Mouse (Mus musculus) megakaryocyte, embryonic 14.5 days (primary cell): ENCODE measurements around the gene Ly6f. TPM values are rescaled to one million over a fixed set of nuclear protein-coding genes. Genes with fewer than 3 reads are reported as not detected.

Experiments
- H3K27me3 ChIP-seq: replicated peaks from 2 replicates; pipeline ENCODE3; 2012; ENCODE audit warnings: inconsistent platforms
- H3K36me3 ChIP-seq: replicated peaks from 2 replicates; pipeline ENCODE3; 2012; ENCODE audit warnings: low read length, inconsistent platforms, mixed read lengths
- H3K4me1 ChIP-seq: 2 replicates; pipeline ENCODE4 v1.6.1; 2012; ENCODE audit warnings: inconsistent platforms
- H3K4me3 ChIP-seq: replicated peaks from 2 replicates; pipeline ENCODE3; 2012; ENCODE audit warnings: moderate library complexity, mild to moderate bottlenecking, inconsistent platforms
- H3K9me3 ChIP-seq: 2 replicates; pipeline ENCODE4 v1.6.1; 2012; ENCODE audit warnings: inconsistent platforms
- FLI1 ChIP-seq: IDR thresholded peaks from 2 replicates; pipeline ENCODE4 v1.6.1; 2012; ENCODE audit warnings: low read length, inconsistent platforms, mixed read lengths
- GATA1 ChIP-seq: IDR thresholded peaks from 3 replicates; pipeline ENCODE4 v1.6.1; 2012; ENCODE audit warnings: mixed read lengths, low read length, inconsistent platforms, borderline replicate concordance
- polyA plus RNA-seq: library from polyadenylated mRNA; stranded (reverse); fragments of >175 nt; gene quantifications from 2 replicates; pipeline ENCODE4 v1.2.3, GENCODE M21; 2012; ENCODE audit warnings: low replicate concordance; ENCODE audit not compliant: insufficient read depth

Gene Ly6f
- not detected in 2 replicates for polyA plus RNA-seq

DNA sequence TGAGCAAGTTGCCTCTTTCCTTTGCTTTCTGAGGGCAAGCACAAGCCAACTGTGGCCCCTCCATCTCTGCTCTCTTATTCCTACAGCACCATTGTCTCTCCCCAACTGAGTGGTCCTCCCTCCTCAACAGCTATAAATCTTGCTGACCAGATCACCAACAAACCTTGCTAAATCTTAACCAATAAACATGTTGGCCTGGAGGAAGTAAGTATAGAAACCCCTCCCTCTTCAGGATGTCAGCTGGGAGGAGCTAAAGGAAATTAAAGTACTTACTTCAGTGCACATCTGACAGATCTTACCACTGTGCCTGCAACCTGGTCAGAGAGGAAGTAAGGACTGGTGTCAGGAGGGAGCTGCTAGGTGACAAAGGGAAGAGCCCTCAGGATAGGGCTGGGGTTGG lies at the start of gene Ly6f:
Gene Ly6f (plus strand): TSS at position 301 of the 400 bp plus-strand sequence.
- no peak for TF ChIP-seq GATA1
- no peak for TF ChIP-seq FLI1

DNA sequence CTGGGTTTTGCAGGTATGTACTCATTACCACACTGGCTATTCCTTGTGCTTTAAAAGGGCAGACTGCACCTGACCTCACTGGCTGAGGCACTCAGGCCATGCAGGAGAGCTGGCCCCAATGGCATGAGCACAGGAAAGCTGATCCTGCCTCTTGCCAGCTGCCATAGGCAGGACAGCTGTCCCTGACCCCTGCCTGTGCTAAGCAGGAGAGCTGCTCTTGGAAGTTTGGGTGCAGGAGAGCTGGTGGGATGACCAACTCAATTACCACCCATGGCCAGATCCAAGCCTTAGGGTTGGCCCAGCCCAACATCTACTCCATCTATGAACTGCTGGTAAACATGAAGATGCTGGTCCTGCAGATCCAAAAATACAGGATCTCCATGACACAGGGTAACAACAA lies 46.3 kb upstream of the Ly6f start:
- H3K9me3 ChIP-seq = peaks cover 4% of the 10 kb centered on the region; the same call in 1 of the 2 replicates
- no peak overlapping the region for H3K4me3 ChIP-seq
- TF ChIP-seq GATA1 (no peak), FLI1 (no peak)
- H3K27me3 ChIP-seq = peaks cover 2% of the 10 kb centered on the region
- no peaks in the 10 kb centered on the region for H3K4me1 ChIP-seq
- H3K36me3 ChIP-seq = no peaks in the 10 kb centered on the region

More for the DNA sequence above, at the start of gene Ly6f:
- Histone ChIP-seq H3K4me1 (peaks cover 16% of the 10 kb centered on the region), H3K4me3 (no peak within 1 kb of the TSS), H3K9me3 (no peaks in the 10 kb centered on the region), H3K36me3 (no peaks in the 10 kb centered on the region), H3K27me3 (peaks cover 2% of the 10 kb centered on the region)

- no peaks in the 10 kb centered on the region for H3K9me3 ChIP-seq
- no peaks in the 10 kb centered on the region for H3K36me3 ChIP-seq
- no peaks in the 10 kb centered on the region for H3K4me1 ChIP-seq
- no peak for TF ChIP-seq GATA1
- no peak for TF ChIP-seq FLI1
- peaks cover 1% of the 10 kb centered on the region for H3K27me3 ChIP-seq
- no peak overlapping the region for H3K4me3 ChIP-seq
Observed at GRCm38 (mm10) chr15:75237736-75238288, 30.4 kb upstream of the Ly6f start.

DNA sequence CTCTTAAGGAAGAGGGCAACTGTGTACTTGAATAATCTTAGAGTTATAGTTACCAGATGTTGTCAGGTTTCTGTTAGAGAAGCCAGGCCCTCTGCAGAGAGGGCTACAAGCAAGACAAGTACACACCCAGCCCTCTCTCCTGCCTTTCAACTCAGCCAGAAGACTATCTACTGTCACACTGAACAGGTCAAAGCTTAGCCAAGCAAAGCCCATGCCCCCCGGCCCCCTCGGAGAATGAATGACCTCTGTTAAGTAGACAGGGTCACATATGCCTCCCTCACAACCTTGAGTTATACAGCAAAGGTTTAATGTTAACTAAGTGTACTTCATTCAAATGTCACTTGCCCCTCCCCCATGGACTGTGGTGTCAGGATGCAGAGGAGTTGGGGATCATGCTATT lies 27.7 kb upstream of the Ly6f start:
- Histone ChIP-seq H3K27me3 (no peaks in the 10 kb centered on the region), H3K9me3 (no peaks in the 10 kb centered on the region), H3K36me3 (no peaks in the 10 kb centered on the region), H3K4me1 (no peaks in the 10 kb centered on the region), H3K4me3 (no peak overlapping the region)
- TF ChIP-seq GATA1 (no peak), FLI1 (no peak)

GRCm38 (mm10) chr15:75242756-75243640 lies 25.2 kb upstream of the Ly6f start:
- Histone ChIP-seq H3K27me3 (no peaks in the 10 kb centered on the region), H3K4me1 (no peaks in the 10 kb centered on the region), H3K4me3 (no peak overlapping the region), H3K36me3 (no peaks in the 10 kb centered on the region), H3K9me3 (no peaks in the 10 kb centered on the region)
- TF ChIP-seq FLI1 (no peak), GATA1 (no peak)

DNA sequence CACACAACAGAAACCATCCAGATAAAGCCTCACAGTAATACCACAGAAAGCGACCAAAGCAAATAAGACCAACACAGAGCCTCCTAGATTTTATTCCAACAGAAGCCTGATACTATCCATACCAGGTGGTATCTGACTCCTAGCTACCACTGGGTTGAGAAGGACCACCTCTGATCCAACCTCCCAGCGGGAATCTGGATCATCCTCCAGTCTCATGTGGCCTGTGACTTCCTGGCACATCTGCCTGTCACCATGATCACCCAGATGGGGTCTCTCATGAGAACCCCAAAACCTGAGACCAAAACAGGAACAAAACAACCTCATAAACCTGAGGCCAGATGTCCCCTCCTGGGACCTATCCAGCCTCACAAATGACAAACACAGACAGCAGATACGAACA lies 13.6 kb upstream of the Ly6f start:
- no peaks in the 10 kb centered on the region for H3K36me3 ChIP-seq
- no peaks in the 10 kb centered on the region for H3K4me1 ChIP-seq
- no peak overlapping the region for H3K4me3 ChIP-seq
- 0 out of 2 replicates have a peak, but pooled peaks cover 4% of the 10 kb centered on the region for H3K9me3 ChIP-seq
- TF ChIP-seq FLI1 (no peak), GATA1 (no peak)
- peaks cover 2% of the 10 kb centered on the region for H3K27me3 ChIP-seq

GRCm38 (mm10) chr15:75265863-75266262 lies 2.4 kb upstream of the Ly6f start:
- Histone ChIP-seq H3K9me3 (no peaks in the 10 kb centered on the region), H3K4me3 (no peak overlapping the region), H3K27me3 (peaks cover 2% of the 10 kb centered on the region), H3K4me1 (peaks cover 14% of the 10 kb centered on the region), H3K36me3 (no peaks in the 10 kb centered on the region)
- no peak for TF ChIP-seq GATA1
- no peak for TF ChIP-seq FLI1

- H3K9me3 ChIP-seq = no peaks in the 10 kb centered on the region
- H3K4me3 ChIP-seq = no peak overlapping the region
- no peaks in the 10 kb centered on the region for H3K36me3 ChIP-seq
- peaks cover 16% of the 10 kb centered on the region for H3K4me1 ChIP-seq
- peaks cover 2% of the 10 kb centered on the region for H3K27me3 ChIP-seq
- TF ChIP-seq GATA1 (no peak), FLI1 (no peak)
Observed at GRCm38 (mm10) chr15:75266626-75267025, 1.6 kb upstream of the Ly6f start.

DNA sequence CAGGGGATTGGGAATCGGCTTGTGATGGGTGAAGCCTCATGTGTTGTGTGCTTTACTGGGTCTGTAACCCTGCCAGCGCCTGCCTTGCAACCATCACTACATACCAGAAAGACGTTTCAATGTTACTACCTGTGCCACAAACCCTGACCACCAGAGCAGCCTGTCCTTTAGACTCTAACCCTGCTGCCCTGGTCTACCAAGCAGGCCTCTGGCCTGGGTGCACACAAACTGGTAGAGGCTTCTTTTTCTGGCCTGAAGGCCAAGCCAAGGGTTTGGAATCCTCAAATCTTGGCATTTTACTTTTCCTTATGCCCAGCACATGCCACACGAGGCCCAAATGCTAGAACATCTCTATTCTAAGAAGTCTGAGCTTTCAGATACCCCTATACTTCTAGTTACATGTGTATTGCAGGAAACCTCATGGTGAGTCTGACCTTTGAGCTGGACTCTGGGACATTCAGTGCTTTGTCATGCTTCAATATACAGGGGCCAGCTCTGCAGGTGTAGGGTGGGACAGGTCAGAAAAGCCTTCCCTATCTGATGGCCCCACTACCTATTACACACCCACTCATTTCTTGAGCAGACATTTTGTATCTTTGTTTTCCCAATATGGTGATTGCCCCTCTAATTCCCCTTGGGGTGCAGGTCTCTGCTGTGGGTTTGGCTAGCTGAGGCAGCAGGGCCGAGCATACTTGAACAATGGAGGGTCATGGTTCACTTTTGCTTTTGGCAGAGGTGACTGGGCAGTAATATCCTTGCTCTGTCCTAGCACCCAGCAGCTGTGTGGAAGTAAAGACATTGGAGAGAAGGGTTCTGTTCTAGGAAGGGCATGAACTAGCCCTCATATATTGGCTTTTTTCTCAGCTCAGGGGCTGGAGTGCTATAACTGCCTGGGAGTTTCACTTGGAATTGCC lies 952 bp downstream of the Ly6f start:
- H3K4me3 ChIP-seq = no peak overlapping the region
- no peaks in the 10 kb centered on the region for H3K36me3 ChIP-seq
- no peaks in the 10 kb centered on the region for H3K9me3 ChIP-seq
- H3K27me3 ChIP-seq = peaks cover 2% of the 10 kb centered on the region
- H3K4me1 ChIP-seq = peaks cover 16% of the 10 kb centered on the region
- TF ChIP-seq GATA1 = no peak
- TF ChIP-seq FLI1 = no peak

DNA sequence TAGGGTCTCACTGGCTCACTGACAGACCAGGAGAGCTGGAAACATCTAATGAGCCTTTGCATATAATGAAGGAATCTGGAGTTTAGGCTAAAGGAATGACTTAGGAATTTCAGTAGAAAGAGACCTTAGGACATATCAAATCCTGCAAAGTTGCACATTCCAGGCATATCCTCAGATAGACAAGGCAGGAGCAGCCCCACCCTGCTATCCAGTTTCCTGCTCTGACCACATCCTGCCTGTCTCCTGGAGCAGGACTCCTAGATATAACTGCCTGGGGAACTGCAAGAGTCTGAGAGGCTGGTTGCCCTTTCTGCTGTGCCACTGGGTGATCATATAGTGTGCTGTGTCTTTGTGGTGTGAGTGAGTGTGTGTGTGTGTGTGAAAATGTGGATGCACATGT lies 1.9 kb downstream of the Ly6f start:
- Histone ChIP-seq H3K9me3 (no peaks in the 10 kb centered on the region), H3K4me1 (peaks cover 16% of the 10 kb centered on the region), H3K36me3 (no peaks in the 10 kb centered on the region), H3K27me3 (peaks cover 2% of the 10 kb centered on the region), H3K4me3 (no peak overlapping the region)
- TF ChIP-seq GATA1 (no peak), FLI1 (no peak)
